Mouse (Mus musculus): Measurements from ENCODE around the gene Nxnl2.
A peak's percentile ranks its signal among the peaks of the same experiment; 100 is the strongest.

Gene Nxnl2

DNA sequence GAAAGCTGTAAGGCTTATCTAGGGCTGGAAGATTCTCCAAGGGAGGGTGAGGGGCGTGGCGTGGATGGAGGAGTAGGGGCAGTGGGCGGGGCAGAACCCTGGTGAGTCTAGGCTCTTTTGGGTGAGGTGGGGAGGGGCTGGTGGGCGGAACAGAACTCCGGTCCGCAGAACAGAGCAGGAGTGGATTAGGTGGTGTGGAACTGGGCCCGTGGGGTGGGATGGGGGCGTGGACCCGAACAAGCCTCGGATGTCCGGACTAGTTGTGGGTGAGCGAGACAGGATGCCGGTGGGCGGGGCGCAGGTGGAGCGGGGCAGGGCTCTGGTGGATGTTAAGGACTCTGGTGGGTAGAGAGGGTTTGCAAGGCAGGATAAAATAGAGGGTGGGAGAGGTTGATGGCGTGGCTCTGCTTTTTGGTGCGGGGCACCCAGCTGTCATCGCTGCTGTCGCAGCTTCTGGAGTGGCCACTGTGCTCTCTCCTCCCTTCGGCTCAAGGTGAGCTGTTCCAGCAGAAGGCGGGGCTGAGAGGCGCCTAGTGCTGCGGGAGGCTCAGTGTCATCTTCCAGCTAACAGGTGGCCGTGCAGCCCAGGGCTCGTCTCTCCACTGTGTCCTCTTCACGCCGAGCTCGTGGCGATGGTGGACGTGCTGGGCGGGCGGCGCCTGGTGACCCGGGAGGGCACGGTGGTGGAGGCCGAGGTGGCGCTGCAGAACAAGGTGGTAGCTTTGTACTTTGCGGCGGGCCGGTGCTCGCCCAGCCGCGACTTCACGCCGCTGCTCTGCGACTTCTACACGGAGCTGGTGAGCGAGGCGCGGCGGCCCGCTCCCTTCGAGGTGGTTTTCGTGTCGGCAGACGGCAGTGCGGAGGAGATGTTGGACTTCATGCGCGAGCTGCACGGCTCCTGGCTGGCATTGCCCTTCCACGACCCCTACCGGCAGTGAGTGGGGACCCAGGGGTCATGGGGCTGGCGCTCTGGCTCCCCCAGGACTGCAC lies at the start of gene Nxnl2:
Nxnl2 (plus strand) TSS at position 332 of the 990 bp plus-strand sequence.
- DNase-seq = peak; percentile 69

DNA sequence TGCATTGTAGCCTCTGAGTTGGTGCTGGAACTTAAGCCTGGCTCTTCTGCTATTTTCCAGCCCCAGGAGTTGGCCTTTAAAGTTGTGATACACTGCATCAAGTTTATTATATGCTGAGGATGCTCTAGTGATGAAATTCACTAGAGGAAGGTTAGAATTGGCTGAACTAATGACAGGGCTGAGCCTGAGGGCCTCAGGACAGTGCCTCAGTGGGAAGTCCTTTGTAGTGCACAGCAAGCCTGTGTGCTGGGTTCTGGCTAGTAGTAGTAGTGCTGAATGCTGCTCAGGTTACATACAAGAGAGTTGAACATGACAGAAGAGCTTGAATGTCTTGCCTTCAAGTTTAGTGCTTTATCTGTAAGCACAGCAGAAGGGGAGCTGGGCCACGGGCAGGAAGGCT lies 48.9 kb upstream of the Nxnl2 start:
- DNase-seq = no peak

DNA sequence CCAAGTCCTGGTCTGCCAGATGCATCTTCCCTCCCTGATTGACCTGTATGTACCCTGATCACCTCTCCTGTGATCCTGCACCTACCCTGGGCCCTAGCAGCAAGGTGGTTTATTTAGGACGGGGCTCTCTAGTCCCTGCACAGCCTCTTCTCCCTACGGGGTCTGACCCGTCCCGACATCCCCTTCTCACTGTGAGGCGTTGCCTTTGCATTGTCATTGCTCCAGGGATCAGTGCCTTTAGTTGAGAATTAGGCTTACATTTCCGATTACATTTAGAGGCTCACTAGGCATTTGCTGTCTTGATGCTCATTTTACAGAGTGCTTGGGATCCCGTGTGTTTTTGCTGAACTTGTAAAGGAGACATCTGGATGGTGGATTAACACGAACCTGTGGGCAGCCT lies 48.1 kb upstream of the Nxnl2 start:
- DNase-seq = no peak

DNA sequence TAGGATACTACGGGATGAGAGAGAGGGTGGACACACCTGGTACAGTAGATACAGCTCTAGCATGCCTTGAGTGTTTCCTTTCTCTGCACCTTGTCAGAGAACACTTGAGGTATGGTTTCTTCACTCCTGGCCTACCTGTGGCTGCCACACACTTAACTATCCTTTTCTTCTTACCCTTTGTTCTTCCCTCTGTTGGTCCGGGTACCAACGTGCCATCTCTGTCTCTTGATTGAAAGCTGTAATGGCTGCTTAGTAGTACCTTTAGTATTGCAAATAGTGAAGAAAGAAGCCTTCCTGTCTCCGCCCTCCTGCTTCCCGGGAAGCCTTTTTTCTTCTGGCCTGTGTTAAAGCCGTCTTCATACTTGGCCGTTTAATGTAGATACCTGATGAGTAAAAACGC lies 45.5 kb upstream of the Nxnl2 start:
- DNase-seq = no peak

DNA sequence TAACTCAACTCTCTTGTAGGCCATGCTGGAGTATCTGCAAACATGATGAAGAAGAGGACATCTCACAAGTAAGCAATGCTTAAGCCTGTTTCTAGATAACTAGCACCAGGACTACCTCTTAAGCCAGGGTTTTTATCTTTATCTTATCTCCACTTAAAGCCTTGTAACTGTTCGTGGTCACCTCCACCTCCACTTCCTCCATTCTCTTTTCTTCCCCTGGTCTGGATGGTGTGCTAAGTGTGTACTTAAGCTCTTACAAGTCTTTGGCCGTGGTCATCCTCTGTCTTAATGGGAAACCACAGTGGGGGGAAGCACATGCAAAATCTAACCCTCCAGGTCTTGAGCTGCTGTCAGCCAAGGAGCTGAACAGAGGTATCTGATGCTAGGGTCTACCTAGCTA lies 42.9 kb upstream of the Nxnl2 start:
- DNase-seq = no peak

DNA sequence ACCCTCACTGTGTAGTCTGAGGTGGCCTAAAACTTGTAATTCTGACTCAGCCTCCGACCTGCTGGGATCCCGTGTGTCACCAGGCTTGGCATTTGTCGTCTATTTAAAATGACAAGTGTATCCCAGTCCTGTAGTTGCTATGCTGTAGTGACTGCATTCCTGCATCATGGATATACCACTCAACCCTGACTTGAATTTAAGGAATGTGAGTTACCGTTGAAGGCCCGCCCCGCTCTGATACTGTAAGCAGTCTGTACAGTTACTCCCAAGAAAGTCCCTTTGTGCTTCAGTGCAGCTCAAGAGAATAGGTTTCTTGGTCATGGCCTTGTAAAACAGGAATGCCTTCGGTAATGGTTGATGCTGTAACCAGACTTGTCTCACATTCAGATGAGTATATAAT lies 42.4 kb upstream of the Nxnl2 start:
- peak; percentile 50 for DNase-seq

DNA sequence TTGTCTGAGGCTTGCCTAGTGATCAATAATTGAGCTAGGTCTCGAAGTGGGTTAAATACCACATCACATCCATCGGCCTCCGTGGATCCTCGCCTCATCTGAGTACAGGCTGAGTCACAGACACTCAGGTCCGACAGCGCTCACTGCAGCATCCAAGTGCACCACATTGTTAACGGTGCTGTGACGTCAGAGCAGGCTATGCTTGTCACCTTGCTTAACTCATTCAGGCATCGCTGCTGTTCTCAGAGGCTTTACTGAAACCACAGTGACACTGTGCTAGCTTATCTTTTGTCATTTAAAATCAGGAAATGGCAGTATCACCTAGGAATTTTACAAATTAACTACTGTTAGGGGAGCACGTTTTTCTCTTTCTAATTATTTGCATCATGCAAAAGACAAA lies 39.6 kb upstream of the Nxnl2 start:
- no peak for DNase-seq

DNA sequence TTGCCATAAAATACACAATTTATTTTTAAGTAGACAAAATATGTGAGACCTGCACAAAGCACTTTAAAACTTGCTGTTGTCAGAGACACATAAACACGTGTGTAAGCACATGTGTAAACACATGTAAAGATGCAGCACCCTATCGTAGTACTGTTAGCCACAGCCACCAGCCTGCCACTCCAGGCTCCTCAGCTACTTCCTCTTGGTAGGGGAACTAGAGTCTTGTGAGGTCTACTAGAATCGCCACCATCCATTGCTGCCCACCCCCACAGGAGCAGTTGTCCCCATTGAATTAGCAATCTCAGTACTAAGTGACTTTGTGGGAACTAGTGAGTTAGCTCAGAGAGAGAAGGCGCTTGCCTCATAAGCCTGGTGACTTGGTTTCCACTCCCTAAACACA lies 34.5 kb upstream of the Nxnl2 start:
- no peak for DNase-seq

DNA sequence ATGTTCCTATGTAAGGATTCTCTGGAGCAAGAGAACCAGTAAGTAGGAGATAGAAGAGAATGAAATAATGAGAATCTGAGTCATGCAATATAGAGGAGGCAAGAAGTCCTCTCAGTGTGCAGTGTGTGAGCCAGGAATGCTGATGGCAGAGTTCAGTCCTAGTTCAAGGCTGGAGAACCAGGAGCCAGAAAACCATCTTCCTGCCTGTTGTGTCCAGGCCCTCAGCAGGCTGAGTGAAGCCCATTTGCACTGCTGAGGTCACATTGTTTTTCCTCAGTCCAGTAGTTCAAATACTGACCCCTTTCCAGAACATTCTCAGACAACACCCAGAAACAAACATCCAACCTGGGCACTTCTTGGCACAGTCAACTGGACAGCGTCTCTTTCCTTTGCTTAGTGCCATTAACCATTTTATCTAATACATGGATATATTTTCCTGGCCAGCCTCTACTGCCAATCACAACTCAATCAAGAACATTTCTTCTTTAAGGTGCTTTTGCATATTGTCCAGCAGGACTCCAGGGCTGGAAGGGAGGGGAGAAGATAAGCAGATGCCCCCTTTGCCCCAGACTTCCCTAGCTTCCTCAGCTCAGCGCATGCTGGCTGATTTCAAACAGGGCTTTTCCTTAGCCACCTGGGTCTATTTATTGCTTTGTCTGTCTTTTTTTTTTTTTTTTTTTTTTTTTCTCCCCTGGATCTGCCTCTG lies 33.7 kb upstream of the Nxnl2 start:
- DNase-seq = peak; percentile 24

DNA sequence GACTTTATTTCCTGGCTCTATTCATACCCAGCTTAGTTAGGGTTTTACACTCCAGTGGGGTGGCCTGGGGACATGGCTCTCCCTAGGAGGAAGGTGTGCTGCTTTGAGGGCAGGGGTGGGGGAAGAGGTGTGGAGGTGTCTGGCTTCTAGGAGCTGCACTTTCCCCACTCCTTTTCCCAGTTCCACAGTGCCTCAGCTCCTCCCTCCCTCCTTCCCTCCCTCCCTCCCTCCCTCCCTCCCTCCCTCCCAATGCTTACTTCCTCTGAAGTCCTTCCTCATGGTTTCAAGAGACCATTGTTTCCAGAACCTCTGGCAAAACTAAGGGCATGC lies 33.2 kb upstream of the Nxnl2 start:
- peak; percentile 44 for DNase-seq

DNA sequence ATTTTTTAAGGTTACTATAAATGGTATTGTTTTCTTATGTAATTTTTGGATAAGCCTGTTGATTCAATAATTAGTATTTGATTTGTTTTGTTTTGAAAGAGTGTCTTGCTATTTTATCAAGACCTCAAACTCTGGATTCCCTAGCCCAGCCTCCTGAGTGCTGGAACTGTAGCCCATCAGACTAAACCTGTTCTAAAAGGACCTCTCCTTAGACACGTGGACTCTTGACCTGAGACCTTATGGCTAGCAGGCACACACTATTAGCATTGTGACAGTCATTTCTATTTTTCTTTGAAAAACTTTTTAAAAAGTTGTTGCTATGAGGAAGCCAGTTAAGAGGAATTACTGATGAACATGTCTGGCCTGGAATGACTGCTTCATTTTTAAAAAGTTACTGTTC lies 23.7 kb upstream of the Nxnl2 start:
- DNase-seq = no peak

DNA sequence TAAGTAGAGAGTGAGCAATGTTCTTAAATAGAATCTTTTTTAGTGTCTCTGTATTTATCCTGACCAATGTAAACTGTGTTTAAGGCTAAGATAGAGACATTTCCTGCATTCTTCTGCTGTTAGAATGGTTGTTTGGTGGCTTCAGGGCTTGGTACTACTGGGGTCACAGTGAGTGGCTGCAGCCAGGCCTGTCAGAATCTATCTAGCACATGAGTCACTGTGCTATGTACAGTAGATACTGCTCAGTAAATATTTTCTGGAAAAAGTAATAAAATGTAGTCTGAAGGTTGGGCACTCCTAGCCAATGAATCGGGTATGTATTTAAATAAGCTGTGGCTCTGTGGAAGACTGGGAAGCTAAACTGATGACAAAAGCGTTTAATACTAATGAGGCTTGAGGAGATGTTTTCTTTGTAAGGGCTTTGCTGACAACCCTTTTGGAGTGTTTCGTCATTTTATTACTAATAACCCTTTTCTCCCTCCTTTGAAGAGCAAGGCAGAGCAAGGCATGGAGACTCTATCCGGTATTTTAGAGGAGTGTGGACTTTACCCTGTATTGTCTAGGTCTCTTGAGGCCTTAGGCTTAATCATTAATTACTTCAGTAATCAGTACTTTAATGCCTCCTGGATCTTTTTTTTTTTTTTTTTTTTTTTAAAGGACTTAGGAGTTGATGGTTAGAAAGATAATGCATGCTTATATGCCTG lies 17.7 kb upstream of the Nxnl2 start:
- no peak for DNase-seq

DNA sequence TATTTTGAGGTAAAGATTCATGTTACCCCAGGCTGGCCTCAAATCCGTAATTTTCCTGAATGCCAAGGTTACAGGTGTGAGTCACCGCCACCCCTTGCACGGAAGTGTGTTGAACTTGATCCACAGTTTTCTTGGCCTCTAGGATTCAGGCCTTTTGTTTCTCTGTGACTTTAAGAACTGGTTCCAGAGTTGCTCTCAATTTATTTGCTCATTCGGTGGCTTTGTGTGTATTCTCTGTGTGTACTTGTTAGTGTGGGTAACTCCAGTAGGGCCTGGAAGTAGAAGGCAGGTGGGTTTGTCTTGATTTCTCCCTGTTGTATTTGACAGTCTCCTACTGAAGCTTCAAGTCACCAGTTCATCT lies 17.2 kb upstream of the Nxnl2 start:
- peak; percentile 20 for DNase-seq

DNA sequence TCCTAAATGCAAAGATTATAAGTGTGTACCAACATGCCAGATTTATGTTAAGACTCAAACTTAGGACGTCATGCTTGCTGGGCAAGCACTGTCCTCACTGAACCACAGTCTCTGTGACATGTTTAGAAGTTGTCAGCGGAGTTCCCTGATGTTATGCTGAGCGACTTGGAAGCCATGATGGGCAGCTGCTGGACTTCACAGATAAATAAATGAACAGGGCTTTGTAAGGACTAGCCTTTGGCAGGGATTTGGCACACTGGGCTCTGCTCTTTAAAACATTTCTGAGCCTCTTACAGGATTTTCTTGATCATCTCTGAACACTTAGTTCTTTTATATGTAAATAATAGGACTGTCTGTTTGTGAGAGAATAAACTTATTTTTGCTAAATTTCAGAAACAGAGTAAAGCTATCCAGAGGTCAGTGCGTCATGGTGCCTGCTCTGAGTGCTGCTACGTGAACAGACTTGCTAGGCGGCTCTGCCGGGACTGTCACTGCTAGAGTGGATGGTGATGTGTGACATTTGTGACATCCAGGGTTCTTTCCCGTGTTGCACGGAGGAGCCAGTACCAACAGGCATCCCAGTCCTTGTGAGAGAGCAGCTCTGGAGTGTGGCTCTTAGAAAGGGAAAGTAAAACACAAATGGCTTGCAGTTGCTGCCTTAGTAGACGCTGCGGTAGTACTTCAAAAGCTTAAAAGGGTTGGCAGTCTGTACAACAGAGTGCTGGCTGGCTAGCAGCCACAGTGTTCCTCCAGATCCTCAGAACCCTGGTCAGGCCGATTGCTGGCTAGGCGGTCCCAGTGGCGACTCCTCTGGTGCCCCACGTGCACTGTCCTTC lies 15.4 kb upstream of the Nxnl2 start:
- no peak for DNase-seq

DNA sequence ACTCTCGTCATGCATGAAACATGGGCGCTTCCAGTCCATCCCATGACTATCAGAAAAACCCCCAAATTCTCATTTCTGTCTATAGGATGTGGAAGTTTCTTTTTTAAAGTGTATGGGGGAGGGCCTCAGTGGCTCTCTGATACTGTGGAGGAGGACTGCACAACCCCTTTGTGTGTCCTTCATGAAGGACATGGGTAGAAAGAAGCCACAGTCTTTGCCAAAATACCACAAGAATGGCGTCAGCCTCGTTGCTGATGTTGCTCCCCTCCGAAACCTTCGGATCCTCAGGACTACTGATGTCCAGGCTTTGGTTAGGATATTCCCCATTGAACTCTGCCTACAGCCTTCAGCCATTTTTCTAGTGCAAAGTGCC lies 14.8 kb upstream of the Nxnl2 start:
- DNase-seq = no peak

DNA sequence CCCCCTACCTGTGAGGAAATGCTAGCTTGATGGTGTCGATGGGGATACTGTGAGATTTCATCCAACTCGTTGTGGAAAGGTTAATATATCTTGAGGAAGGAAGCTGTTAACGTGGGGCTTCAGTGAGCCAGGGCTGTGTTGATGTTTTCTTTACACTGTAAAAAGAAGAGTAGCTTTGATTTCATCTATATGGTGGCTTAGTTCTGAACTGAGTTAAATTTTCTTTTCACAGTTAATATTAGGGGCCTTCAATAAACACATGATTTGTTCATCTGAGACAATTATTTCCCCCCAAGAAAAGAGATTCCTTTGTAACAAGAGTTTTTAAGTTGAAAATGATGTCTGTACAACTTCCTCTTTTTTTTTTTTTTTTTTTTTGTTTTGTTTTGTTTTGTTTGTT lies 13.5 kb upstream of the Nxnl2 start:
- DNase-seq = no peak

DNA sequence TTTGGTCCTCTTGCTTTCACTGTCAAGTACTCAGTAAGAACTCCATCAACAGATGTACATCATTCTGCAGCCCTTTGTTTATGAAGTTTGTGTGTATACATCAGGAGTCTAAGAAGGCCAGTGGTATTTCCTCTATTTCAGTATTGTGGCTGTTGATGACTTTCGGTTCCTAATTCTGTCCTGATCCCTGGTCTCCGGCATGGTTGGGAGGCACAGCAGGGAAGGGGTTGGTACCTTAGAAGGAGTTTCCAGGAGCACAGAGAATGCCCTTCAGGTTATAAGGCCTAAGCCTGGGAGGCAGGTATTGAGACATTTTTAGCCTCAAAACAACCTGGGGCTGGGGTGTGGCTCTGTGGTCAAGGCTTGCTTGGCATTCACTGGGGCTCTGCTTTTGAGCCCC lies 9.2 kb upstream of the Nxnl2 start:
- no peak for DNase-seq

DNA sequence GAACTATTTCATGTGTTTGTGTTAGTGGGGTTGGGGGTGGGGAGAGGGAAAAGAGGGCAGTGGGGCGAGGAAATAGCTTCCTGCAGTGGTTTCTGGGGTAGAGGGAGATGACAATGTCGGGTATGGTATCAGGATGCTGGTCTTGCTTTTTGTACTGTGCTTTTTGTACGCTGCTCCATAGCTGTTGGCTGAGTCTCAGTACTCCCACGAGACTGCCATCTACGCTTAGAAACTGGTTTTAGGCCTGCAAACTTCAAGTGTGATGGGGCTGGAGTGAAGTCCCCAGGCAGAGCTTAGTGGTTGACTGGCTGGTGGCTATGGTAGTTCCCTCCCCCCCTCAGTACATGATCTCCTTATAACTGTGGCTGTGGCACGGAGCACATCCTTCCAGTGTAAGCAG lies 8.6 kb upstream of the Nxnl2 start:
- no peak for DNase-seq

DNA sequence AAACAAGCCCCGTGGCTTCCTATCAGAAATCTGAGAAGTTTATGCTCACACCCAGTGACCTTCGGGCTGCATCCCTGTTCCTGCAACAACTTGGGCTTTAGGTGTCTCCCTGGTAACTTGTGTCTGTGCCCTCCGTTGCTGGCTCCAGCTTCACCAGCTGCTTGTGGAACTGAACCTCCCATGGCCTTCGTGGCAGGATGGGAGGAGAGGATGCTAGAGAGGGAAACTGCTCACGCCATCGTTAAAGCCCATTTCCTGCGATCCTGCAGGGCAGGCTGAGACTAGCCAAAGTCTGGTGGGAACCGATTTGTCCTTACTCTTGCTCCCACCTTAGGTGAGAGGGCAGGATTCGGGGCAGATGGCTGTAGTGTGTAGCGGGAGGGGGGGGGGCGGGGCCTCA lies 4.1 kb upstream of the Nxnl2 start:
- no peak for DNase-seq

DNA sequence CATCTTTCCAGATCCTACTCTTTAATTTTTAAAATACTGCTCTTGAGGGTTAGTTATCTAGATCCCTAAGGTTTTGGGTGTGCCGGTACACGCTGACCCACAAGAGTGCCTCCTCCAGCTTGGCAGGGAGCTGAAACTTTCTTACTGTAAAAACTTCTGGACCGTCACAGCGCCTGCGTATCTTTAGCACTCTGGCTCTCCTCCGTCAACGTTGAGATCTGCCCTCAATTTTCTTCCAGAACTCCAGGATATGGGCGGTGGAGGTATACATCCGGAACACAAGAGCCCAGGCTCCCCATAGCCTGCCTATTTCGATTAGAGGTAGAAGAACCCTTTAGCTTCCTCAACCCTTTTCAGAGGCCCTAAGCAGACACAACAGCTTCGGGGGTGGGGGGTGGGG lies 607 bp upstream of the Nxnl2 start:
- no peak for DNase-seq

DNA sequence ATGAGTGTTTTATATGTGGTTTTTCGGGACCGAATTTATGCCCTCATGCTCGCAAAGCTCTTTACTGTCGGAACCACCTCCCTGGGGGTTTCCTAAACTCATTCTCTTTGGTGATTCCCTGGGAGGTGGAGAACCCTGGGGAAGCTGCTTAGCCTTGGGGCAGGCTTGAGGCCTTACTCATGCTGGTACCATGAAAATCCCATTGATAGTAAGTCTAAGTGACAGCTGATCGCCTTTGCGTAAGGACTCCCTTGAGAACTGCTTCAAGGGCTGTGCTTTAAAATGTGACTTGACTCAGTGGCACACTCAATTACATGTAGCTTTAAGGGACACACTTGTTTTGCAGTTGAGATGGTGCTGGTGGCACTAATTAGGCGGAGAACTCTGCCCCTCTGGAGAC lies 1.8 kb downstream of the Nxnl2 start:
- no peak for DNase-seq

DNA sequence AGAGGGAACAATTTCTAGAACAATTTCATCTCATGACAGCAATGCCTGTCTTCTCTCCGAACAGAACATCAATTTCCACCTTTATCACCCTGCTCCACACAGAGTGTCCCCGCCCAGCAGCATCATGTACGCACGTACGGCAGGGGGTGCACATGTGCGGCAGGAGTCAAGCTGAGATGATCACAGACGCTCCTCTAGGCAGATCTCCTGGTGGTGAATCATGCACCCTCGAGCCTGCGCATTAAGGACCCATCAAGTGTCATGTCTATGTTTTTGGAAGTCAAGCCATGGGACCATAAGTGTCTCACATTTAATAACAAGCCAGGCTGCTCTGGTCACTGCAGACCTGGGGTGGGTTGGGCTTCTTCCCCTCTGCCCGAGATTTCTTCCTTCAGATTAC lies 8.1 kb downstream of the Nxnl2 start:
- no peak for DNase-seq

DNA sequence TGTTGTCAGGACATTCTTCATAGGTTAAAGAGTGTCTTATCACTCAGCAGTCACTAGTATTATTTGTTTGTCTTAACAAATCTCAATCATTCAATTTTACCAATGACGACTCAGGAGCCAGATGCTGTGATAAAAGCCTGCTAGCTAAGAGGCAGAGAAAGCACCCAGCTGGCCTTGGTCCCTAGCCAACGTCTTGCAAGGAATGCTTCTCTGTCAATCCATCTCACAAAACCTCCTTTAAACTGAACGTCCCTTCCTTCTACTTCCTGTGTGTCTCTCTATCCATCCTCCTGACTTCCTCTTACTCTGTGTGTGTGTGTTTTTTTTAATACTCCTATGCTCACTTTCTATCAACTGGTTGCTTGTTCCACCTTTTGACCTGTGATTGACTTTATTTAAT lies 8.5 kb downstream of the Nxnl2 start:
- no peak for DNase-seq

All from kidney, postnatal 14 days (tissue).